Mouse (Mus musculus): ENCODE measurements around the gene Nras.

Gene Nras

GRCm38 (mm10) chr3:103098662-103099061, 40.6 kb downstream of the Nras start:
- CTCF ChIA-PET, result interaction anchor here (0.5 kb wide), 1 partner anchor 1394 kb away, joined by 3 read pairs; no protein-coding TSS in a partner anchor

DNA sequence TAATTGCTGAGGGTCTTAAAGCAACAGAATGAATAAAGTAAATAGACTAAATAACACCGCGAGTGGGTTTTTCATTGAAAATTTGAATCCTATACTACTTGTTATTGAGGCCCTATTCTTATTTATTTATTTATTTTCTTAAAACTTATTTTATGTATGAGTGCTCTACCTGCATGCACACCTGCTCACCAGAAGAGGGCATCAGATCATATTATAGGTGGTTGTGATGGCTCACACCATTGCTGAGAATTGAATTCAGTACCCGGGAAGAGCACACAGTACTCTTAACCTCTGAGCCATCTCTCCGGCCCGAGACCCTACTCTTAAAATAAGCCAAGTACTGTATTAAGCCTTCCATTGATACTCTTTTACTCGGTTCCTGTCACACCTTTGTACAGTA, 41.6 kb downstream of the Nras start:
- CTCF ChIA-PET, result no interaction called here

DNA sequence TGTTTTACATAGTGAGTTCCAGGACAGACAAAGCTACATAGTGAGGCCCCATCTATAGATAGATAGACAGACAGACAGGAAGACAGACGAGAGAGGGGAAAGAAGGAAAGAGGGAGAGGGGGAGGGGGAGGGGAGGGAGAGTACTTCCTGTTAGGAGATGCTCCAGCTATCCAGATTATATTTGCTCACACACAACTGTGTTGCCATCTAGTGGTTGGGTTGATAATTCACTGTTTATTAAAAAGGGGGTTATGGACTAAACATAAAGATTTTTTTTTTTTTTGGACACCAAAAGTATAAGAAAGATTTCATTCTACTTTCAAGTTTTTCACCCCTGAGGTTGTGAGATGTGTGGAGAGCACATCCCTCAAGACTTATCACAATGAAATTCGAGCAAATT, 42.6 kb downstream of the Nras start:
- CTCF ChIA-PET, result interaction anchor here (0.6 to 1.1 kb wide), 3 partner anchors 186 to 378 kb away, joined by 4 to 9 read pairs (median 6); no protein-coding TSS in a partner anchor

DNA sequence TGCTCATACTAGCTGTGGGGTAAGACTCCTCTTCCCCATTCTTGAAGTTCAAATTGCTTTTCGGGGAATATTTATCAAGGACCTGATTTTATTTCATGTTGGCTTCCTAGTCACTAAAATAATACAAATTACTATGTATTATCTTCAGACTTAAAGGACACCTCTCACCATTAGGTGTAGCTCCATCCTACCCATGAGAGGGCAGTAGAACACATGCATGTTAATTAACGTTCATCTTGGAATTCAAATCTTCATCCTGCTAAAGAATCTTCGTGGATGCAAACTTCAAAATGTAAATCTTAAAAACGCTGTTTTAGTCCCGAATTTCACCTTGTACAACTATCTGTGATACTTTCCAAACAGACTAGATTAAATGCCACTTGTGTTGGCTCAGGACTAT, 43.1 kb downstream of the Nras start:
- CTCF ChIA-PET, result interaction anchor here (0.7 to 1.1 kb wide), 2 partner anchors 365 to 378 kb away, joined by 6 to 9 read pairs; no protein-coding TSS in a partner anchor

GRCm38 (mm10) chr3:103101909-103102308, 43.8 kb downstream of the Nras start:
- CTCF ChIA-PET, result no interaction called here

DNA sequence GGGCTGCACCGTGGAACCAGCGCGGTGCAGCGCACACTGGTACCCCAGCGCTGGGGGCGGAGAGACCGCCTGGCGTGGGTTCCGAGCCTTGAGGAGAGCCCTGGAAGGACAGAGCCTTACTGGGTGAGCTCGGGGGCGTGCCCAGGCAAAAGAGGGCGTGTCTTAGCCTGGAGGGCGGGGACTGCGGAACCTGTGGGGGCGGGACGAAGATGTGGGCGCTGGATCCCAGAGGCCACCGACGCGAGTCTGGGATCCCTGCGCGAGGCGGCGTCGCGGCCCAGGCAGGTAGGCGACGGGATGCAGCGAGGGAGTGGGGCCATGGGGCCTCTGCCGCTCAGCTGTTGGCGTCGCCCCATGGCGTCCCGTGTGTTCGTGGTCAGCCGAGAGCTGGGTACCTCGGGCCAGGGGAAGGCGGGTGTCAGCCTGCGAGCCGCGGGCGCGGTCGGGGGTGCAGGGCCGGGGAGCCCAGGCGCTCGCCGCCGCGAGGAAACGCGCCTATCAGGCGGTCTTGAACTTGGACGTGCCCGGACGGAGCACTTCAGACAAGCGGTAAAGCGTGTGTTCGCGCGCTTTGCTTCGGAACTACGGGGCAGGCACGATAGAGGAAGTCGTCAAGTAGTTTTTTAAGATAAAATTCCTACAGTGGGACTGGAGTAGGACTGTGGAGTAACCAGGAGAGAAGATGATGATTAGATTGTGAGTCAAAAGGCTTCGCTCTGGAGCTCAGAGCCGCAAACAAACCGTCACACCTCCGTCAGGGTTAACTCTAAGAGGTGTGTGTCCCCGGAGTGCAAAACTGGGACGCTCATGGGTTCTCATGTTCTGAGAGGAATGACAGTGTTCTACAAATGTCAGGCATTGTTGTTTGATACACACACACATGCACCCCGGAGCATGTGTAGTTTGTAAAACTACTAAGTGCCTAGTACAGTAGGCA, 44.6 kb downstream of the Nras start, which contains the start of gene Dennd2c:
Gene Dennd2c (plus strand): TSS at position 151 of the 937 bp plus-strand sequence.
- CTCF ChIA-PET, result interaction anchor here (0.6 to 0.7 kb wide), 3 partner anchors 25 to 59 kb away, joined by 3 to 6 read pairs (median 3); no protein-coding TSS in a partner anchor

GRCm38 (mm10) chr3:103107565-103108240, 49.6 kb downstream of the Nras start:
- CTCF ChIA-PET, result no interaction called here

DNA sequence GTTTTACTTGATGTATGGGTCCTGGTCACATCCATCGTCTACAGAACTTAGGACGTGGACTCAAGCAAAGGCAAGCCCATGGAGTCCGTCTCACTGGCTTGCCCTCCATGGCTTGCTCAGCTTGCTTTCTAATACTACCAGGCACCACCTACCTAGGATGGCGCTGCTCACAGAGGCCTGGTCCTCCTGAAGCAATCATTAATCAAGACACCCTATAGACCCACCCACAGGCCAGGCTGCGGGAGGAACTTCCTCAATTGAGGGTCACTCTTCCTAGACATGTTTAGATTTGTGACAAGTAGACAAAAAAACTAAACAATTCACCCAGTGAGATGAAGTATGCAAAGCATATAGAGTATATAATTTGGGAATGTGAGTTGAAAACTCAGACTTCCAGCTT, 54.1 kb downstream of the Nras start:
- CTCF ChIA-PET, result no interaction called here

Measured in spleen, embryonic (tissue).